Mouse (Mus musculus) embryonic facial prominence, embryonic 13.5 days (tissue): ENCODE results near the gene Cd164l2. TPM values are rescaled to one million over a fixed set of nuclear protein-coding genes. Genes with fewer than 3 reads are reported as not detected.
A peak's percentile ranks its signal among the peaks of the same experiment; 100 is the strongest.

Experiments
- ATAC-seq: fragments of 200-750 bp; cut with Nextera tagmentation; 2 replicates; pipeline ENCODE4 v1.8.0; 2017; ENCODE audit warnings: low read depth; ENCODE audit not compliant: insufficient number of reproducible peaks, insufficient read depth, low FRiP score, low TSS enrichment
- H3K27ac ChIP-seq: fragments of 300-500 bp; sonication (generic); 2 replicates; pipeline ENCODE4 v1.5.1; 2015; ENCODE audit warnings: moderate library complexity, mild to moderate bottlenecking, inconsistent platforms
- H3K27me3 ChIP-seq: fragments of 300-500 bp; sonication (generic); 2 replicates; pipeline ENCODE4 v1.6.1; 2015; ENCODE audit warnings: mild to moderate bottlenecking, inconsistent platforms
- H3K36me3 ChIP-seq: fragments of 300-500 bp; sonication (generic); 2 replicates; pipeline ENCODE4 v1.6.1; 2015; ENCODE audit warnings: mild to moderate bottlenecking, inconsistent platforms
- H3K4me1 ChIP-seq: fragments of 300-500 bp; sonication (generic); 2 replicates; pipeline ENCODE4 v1.6.1; 2015; ENCODE audit warnings: inconsistent platforms
- H3K4me2 ChIP-seq: fragments of 300-500 bp; sonication (generic); 2 replicates; pipeline ENCODE4 v1.6.1; 2015; ENCODE audit warnings: moderate library complexity, mild to moderate bottlenecking, inconsistent platforms
- H3K4me3 ChIP-seq: fragments of 300-500 bp; sonication (generic); 2 replicates; pipeline ENCODE4 v1.5.1; 2015; ENCODE audit warnings: mild to moderate bottlenecking, inconsistent platforms
- H3K9ac ChIP-seq: fragments of 300-500 bp; sonication (generic); 2 replicates; pipeline ENCODE4 v1.6.1; 2015; ENCODE audit warnings: mild to moderate bottlenecking, inconsistent platforms
- H3K9me3 ChIP-seq: fragments of 300-500 bp; sonication (generic); 2 replicates; pipeline ENCODE4 v1.6.1; 2016; ENCODE audit warnings: inconsistent platforms
- WGBS: fragments of 180-500 bp; shearing (Covaris S2); methylation state at CpG from one replicate; pipeline ENCODE4 v1.1.7; 2015; ENCODE audit warnings: mixed read lengths; 5-methylcytosine and 5-hydroxymethylcytosine counted together
- polyA plus RNA-seq: library from polyadenylated mRNA; unstranded; fragments of >200 nt; fragmentation: Nextera tagmentation; extraction: Ambion mirVana; gene quantifications from 2 replicates; pipeline ENCODE4 v1.2.1, GENCODE M21; 2015

Gene Cd164l2
- polyA plus RNA-seq, 1 experiment from 2014 or later = 4.0 TPM

- Histone ChIP-seq H3K4me1 (peaks cover 51% of the 10 kb centered on the region), H3K4me2 (no peak overlapping the region), H3K9ac (no peak overlapping the region), H3K27ac (0 out of 2 replicates have a peak overlapping the region, but pooled peaks have one; percentile 28), H3K27me3 (no peaks in the 10 kb centered on the region), H3K4me3 (no peak overlapping the region), H3K9me3 (no peaks in the 10 kb centered on the region), H3K36me3 (peaks cover 57% of the 10 kb centered on the region)
- 86% methylated on average over 2 of the region's 2 CpGs for WGBS
- ATAC-seq = no peak
Measured at GRCm38 (mm10) chr4:133196136-133196535, 15.8 kb upstream of the Cd164l2 start.

GRCm38 (mm10) chr4:133196852-133197251 is 15.1 kb upstream of the Cd164l2 start:
- H3K27ac ChIP-seq = peak overlapping the region; percentile 83
- ATAC-seq = no peak
- H3K4me1 ChIP-seq = peaks cover 57% of the 10 kb centered on the region
- no peak overlapping the region; the same call in 1 of the 2 replicates for H3K9ac ChIP-seq
- H3K4me2 ChIP-seq = 0 out of 2 replicates have a peak overlapping the region, but pooled peaks have one; percentile 2
- 37% methylated on average over 7 of the region's 7 CpGs for WGBS
- H3K36me3 ChIP-seq = peaks cover 50% of the 10 kb centered on the region
- H3K27me3 ChIP-seq = no peaks in the 10 kb centered on the region
- no peaks in the 10 kb centered on the region for H3K9me3 ChIP-seq
- no peak overlapping the region for H3K4me3 ChIP-seq

- Histone ChIP-seq H3K4me1 (peaks cover 57% of the 10 kb centered on the region), H3K27me3 (no peaks in the 10 kb centered on the region), H3K9ac (peak overlapping the region; percentile 60), H3K4me3 (no peak overlapping the region), H3K36me3 (peaks cover 45% of the 10 kb centered on the region), H3K4me2 (no peak overlapping the region), H3K27ac (peak overlapping the region; percentile 83), H3K9me3 (no peaks in the 10 kb centered on the region)
- no peak for ATAC-seq
- 17% methylated on average over 5 of the region's 5 CpGs for WGBS
Measured at GRCm38 (mm10) chr4:133197355-133197754, 14.6 kb upstream of the Cd164l2 start.

- Histone ChIP-seq H3K9ac (peak overlapping the region; percentile 60; the same call in 1 of the 2 replicates), H3K27ac (peak overlapping the region; percentile 83), H3K4me2 (no peak overlapping the region), H3K36me3 (peaks cover 40% of the 10 kb centered on the region), H3K9me3 (no peaks in the 10 kb centered on the region), H3K4me1 (peaks cover 57% of the 10 kb centered on the region), H3K4me3 (no peak overlapping the region), H3K27me3 (no peaks in the 10 kb centered on the region)
- no peak for ATAC-seq
- WGBS = 26% methylated on average over 13 of the region's 13 CpGs
Measured at GRCm38 (mm10) chr4:133197801-133198286, 14.1 kb upstream of the Cd164l2 start.

GRCm38 (mm10) chr4:133198337-133199180 is 13.4 kb upstream of the Cd164l2 start:
- Histone ChIP-seq H3K4me2 (no peak overlapping the region), H3K36me3 (peaks cover 33% of the 10 kb centered on the region), H3K9me3 (no peaks in the 10 kb centered on the region), H3K4me3 (no peak overlapping the region), H3K9ac (peak overlapping the region; percentile 27; the same call in 1 of the 2 replicates), H3K27ac (peak overlapping the region; percentile 49), H3K4me1 (peaks cover 59% of the 10 kb centered on the region), H3K27me3 (no peaks in the 10 kb centered on the region)
- ATAC-seq = no peak
- WGBS = 24% methylated on average over 19 of the region's 19 CpGs

- Histone ChIP-seq H3K4me2 (peak overlapping the region; percentile 40), H3K4me1 (peaks cover 67% of the 10 kb centered on the region)
Measured at GRCm38 (mm10) chr4:133199743-133200142, 12.2 kb upstream of the Cd164l2 start.

GRCm38 (mm10) chr4:133200343-133200742 is 11.6 kb upstream of the Cd164l2 start:
- peak overlapping the region; percentile 76 for H3K27ac ChIP-seq

More at GRCm38 (mm10) chr4:133199743-133200142, 12.2 kb upstream of the Cd164l2 start:
- H3K9ac ChIP-seq = peak overlapping the region; percentile 54; the same call in 1 of the 2 replicates
- no peak overlapping the region for H3K4me3 ChIP-seq
- H3K36me3 ChIP-seq = peaks cover 21% of the 10 kb centered on the region
- H3K27me3 ChIP-seq = no peaks in the 10 kb centered on the region
- peak overlapping the region; percentile 76 for H3K27ac ChIP-seq
- H3K9me3 ChIP-seq = no peaks in the 10 kb centered on the region
- no peak for ATAC-seq
- 49% methylated on average over 6 of the region's 6 CpGs for WGBS

GRCm38 (mm10) chr4:133201006-133201771 is 10.7 kb upstream of the Cd164l2 start:
- H3K9me3 ChIP-seq = no peaks in the 10 kb centered on the region
- peak overlapping the region; percentile 76 for H3K27ac ChIP-seq
- no peaks in the 10 kb centered on the region for H3K27me3 ChIP-seq
- H3K4me3 ChIP-seq = no peak overlapping the region
- no peak overlapping the region for H3K4me2 ChIP-seq
- ATAC-seq = no peak
- peaks cover 9% of the 10 kb centered on the region for H3K36me3 ChIP-seq
- WGBS = 58% methylated on average over 8 of the region's 8 CpGs
- peaks cover 68% of the 10 kb centered on the region for H3K4me1 ChIP-seq
- peak overlapping the region; percentile 36; the same call in 1 of the 2 replicates for H3K9ac ChIP-seq

More at GRCm38 (mm10) chr4:133200343-133200742, 11.6 kb upstream of the Cd164l2 start:
- no peak for ATAC-seq
- Histone ChIP-seq H3K9me3 (no peaks in the 10 kb centered on the region), H3K36me3 (peaks cover 17% of the 10 kb centered on the region), H3K4me2 (peak overlapping the region; percentile 40), H3K9ac (peak overlapping the region; percentile 54), H3K4me3 (no peak overlapping the region), H3K4me1 (peaks cover 70% of the 10 kb centered on the region), H3K27me3 (no peaks in the 10 kb centered on the region)
- WGBS = 41% methylated on average over 21 of the region's 21 CpGs

- H3K36me3 ChIP-seq = no peaks in the 10 kb centered on the region; the same call in 1 of the 2 replicates
- H3K27me3 ChIP-seq = no peaks in the 10 kb centered on the region
- ATAC-seq = no peak
Measured at GRCm38 (mm10) chr4:133202254-133202653, 9.7 kb upstream of the Cd164l2 start.

GRCm38 (mm10) chr4:133203591-133203990 is 8.3 kb upstream of the Cd164l2 start:
- Histone ChIP-seq H3K27me3 (no peaks in the 10 kb centered on the region), H3K4me3 (no peak overlapping the region), H3K27ac (no peak overlapping the region), H3K9ac (no peak overlapping the region), H3K36me3 (no peaks in the 10 kb centered on the region), H3K9me3 (no peaks in the 10 kb centered on the region), H3K4me2 (no peak overlapping the region), H3K4me1 (peaks cover 44% of the 10 kb centered on the region)
- ATAC-seq = no peak
- 66% methylated on average over 3 of the region's 3 CpGs for WGBS

More at GRCm38 (mm10) chr4:133202254-133202653, 9.7 kb upstream of the Cd164l2 start:
- no peak overlapping the region for H3K27ac ChIP-seq
- peaks cover 57% of the 10 kb centered on the region for H3K4me1 ChIP-seq
- no peaks in the 10 kb centered on the region for H3K9me3 ChIP-seq
- H3K9ac ChIP-seq = no peak overlapping the region
- H3K4me3 ChIP-seq = no peak overlapping the region
- H3K4me2 ChIP-seq = no peak overlapping the region
- WGBS = 93% methylated on average over 3 of the region's 3 CpGs

GRCm38 (mm10) chr4:133204379-133204778 is 7.6 kb upstream of the Cd164l2 start:
- no peak for ATAC-seq
- Histone ChIP-seq H3K9me3 (no peaks in the 10 kb centered on the region), H3K9ac (peak overlapping the region; percentile 58), H3K36me3 (no peaks in the 10 kb centered on the region), H3K4me1 (peaks cover 38% of the 10 kb centered on the region), H3K4me2 (no peak overlapping the region), H3K27me3 (no peaks in the 10 kb centered on the region), H3K27ac (peak overlapping the region; percentile 62), H3K4me3 (no peak overlapping the region)
- 30% methylated on average over 7 of the region's 7 CpGs for WGBS
